In genomic region chr8:71560071-71560470, GRCm38 (mm10) we compare ENCODE assay signal across 34 mouse cellular contexts. TPM values are rescaled to one million over a fixed set of nuclear protein-coding genes. Genes with fewer than 3 reads are reported as not detected.
"Had no signal": no experiment of that assay in that cellular context is flagged by ENCODE, and none has a peak within 500 bp of the region (broad histone marks: within the 10 kb centered on the region; RNA-seq: fewer than 3 reads in every experiment).

No protein-coding gene starts in this region.

- H3K9ac ChIP-seq: heart, embryonic 13.5 days; heart, embryonic 15.5 days; hindbrain, embryonic 13.5 days; hindbrain, embryonic 15.5 days; kidney, embryonic 15.5 days; limb, embryonic 12.5 days had no signal

- DNase-seq: gastrocnemius, postnatal 14 days; gastrocnemius, postnatal 36 days; heart, adult 11 months; heart, adult 2 months; heart, postnatal 14 days; heart, postnatal 36 days; kidney, adult 11 months; kidney, adult 2 months; kidney, adult 9 months; kidney, postnatal 14 days; kidney, postnatal 36 days; layer of hippocampus, adult 9-11 months had no signal

- H3K27ac ChIP-seq: heart, adult 2 months; heart, embryonic 13.5 days; heart, embryonic 15.5 days; hindbrain, embryonic 13.5 days; hindbrain, embryonic 15.5 days; hindbrain, postnatal 0 days; kidney, embryonic 15.5 days; kidney, postnatal 0 days; left cerebral cortex, adult 2 months; limb, embryonic 10.5 days; limb, embryonic 12.5 days had no signal

- H3K4me2 ChIP-seq: heart, embryonic 15.5 days; hindbrain, embryonic 13.5 days; hindbrain, embryonic 15.5 days; limb, embryonic 12.5 days had no signal

- H3K36me3 ChIP-seq: heart, embryonic 13.5 days; heart, embryonic 15.5 days; hindbrain, embryonic 13.5 days; hindbrain, embryonic 15.5 days; kidney, embryonic 15.5 days; limb, embryonic 10.5 days; limb, embryonic 12.5 days had no signal

- H3K9me3 ChIP-seq: heart, embryonic 15.5 days; hindbrain, embryonic 15.5 days had no signal

- H3K4me3 ChIP-seq: heart, adult 2 months; heart, embryonic 15.5 days; hindbrain, embryonic 13.5 days; hindbrain, embryonic 15.5 days; left cerebral cortex, adult 2 months; limb, embryonic 10.5 days; limb, embryonic 12.5 days had no signal

- ATAC-seq: hindbrain, postnatal 0 days had no signal

RNA-seq across cellular contexts. Expression of gene Tmem221, which starts 1.4 kb away (rescaled TPM):
- total RNA-seq: gastrocnemius, adult 8-10 months; hematopoietic stem cell, adult 5-6 weeks; layer of hippocampus, postnatal 25 days; left cerebral cortex, adult 2 months; left cerebral cortex, postnatal 36 days had no signal

RNA-seq across cellular contexts. Expression of gene Nxnl1, which starts 6.3 kb away (rescaled TPM):
- total RNA-seq: hindbrain, postnatal 0 days; layer of hippocampus, postnatal 25 days; liver, adult 2 months had no signal
- polyA plus RNA-seq: frontal cortex, adult 2 months; heart, embryonic 11.5 days; heart, embryonic 13.5 days; heart, embryonic 15.5 days; hindbrain, embryonic 11.5 days; hindbrain, embryonic 13.5 days; hindbrain, postnatal 0 days; intestine, embryonic 14.5 days; intestine, embryonic 16.5 days; large intestine, adult 2 months; limb, embryonic 10.5 days; limb, embryonic 12.5 days; limb, embryonic 14.5 days; liver, adult 2 months had no signal
